Mouse (Mus musculus) bone marrow, adult 2 months (tissue): ENCODE measurements around the gene Yes1.

Experiments used
- CTCF ChIP-seq: fragments of 200-500 bp; IDR thresholded peaks from 2 replicates; pipeline ENCODE4 v1.5.1; 2011; ENCODE audit warnings: low read length, control low read depth; ENCODE audit not compliant: control insufficient read depth, insufficient read depth
- POLR2A ChIP-seq: fragments of 200-500 bp; IDR thresholded peaks from 2 replicates; pipeline ENCODE4 v1.6.1; 2011; ENCODE audit warnings: low read depth, mild to moderate bottlenecking, control low read depth, low read length, borderline replicate concordance; ENCODE audit not compliant: control insufficient read depth

DNA sequence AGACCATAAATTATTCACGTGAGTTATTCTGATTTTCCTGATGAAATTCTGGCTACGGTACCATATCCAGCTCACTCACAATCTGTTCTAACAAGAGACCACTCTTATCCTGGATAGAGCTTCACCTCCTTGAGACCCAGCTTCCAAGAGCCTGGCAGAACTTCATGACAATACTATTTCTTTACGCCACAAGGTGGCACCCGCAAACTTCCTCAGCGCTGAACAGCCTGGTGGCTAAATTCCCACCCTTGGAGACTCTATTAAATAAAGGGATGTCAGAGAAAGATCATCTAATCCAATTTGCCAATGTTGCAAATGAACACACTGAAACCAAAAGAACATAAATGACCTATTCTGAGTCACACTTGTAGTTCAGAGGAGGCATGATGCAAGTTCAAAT lies 22.8 kb upstream of the Yes1 start:
- TF ChIP-seq CTCF (peak; percentile 48), POLR2A (no peak)
